Mouse (Mus musculus): ENCODE data around the gene Snrpc. TPM values are rescaled to one million over a fixed set of nuclear protein-coding genes. Genes with fewer than 3 reads are reported as not detected.

Snrpc gene
- total and polyA plus RNA-seq, 2 experiments from 2014 or later: 146 to 235 TPM

DNA sequence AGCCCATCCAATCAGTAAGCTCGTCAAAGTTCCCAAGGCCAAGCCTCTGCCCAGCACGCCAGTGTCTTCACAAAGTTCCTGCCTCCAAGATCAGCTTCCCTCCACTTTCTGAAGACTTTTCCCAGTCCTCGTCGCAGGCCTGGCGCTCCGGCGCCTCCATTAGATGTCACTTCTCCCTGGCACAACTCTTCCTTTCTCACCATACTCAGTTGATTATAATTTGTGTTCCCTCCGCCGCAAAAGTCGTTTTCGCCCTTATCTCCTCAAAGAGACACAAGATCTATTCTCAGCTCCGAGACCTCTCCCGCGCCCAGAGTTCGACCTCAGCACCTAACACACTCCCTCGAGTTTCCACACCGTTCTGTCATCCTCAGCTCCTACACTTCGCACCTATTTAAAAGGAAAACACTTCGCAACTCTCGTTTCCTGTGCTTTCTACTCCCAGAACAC, 18.4 kb upstream of the Snrpc start:
- no peaks in the 10 kb centered on the region for H3K9me3 ChIP-seq (ENCODE audit: low read length)
- ATAC-seq: no peak

DNA sequence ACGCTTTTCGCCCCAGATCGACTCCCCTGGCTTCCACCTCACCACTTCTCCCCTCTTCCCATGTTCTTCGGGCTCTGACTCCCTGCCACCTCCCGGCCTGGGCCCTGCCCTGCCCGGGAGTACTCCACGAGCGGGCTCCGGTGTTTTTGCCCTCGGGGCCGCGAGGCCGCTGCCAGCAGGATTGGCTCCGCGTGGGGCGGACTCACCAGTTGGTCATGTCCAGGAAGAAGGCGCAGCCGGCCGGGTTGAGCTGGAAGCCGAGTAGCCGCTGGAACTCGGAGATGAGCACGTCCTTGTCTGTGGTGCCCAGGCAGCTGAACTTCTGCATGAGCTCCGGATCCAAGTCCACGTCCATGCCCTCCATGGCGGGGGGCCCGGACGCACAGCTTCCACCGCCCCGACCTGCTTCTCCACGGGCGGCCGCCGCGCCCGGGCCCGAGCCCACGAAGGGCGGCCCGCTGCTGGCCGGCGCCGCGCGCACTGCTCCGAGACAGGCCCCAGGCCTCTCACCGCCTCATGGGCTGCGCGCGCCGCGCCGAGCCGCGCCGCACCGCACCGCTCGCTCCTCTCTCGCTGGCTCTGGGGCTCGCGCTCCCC, 17.9 kb upstream of the Snrpc start:
- H3K27me3 ChIP-seq (ENCODE audit: insufficient read depth, low read length): no peaks in the 10 kb centered on the region

More for the DNA sequence above, 18.4 kb upstream of the Snrpc start:
- Histone ChIP-seq H3K36me3 (ENCODE audit: insufficient read depth, low read length) (no peaks in the 10 kb centered on the region), H3K9ac (replicated peaks; ENCODE audit: low read length) (peak overlapping the region; percentile 89), H3K4me2 (ENCODE audit: low read depth, low read length) (peak overlapping the region; percentile 93), H3K4me3 (ENCODE audit: low read length) (peak overlapping the region; percentile 96), H3K27ac (peak overlapping the region; percentile 76), H3K27me3 (ENCODE audit: insufficient read depth, low read length) (no peaks in the 10 kb centered on the region), H3K4me1 (ENCODE audit: insufficient read depth, low read length) (peaks cover 15% of the 10 kb centered on the region)
- no peak for TF ChIP-seq CTCF (IDR thresholded peaks at IDR 0.05; ENCODE audit: low read depth)
- WGBS: under 1% methylated on average over 20 of the region's 20 CpGs
- DNase-seq (ENCODE audit: low spot score): peak; percentile 24

GRCm38 (mm10) chr17:27820568-27821406, 17.2 kb upstream of the Snrpc start, which contains the start of gene D17Wsu92e:
D17Wsu92e (minus strand) TSS chr17:27820648.
- ATAC-seq: peak; percentile 98

More for the DNA sequence above, 17.9 kb upstream of the Snrpc start:
- no peak for TF ChIP-seq CTCF (IDR thresholded peaks at IDR 0.05; ENCODE audit: low read depth)
- 1% methylated on average over 37 of the region's 62 CpGs for WGBS
- ATAC-seq (peak; percentile 89; the same call in 1 of the 2 replicates), DNase-seq (ENCODE audit: low spot score) (no peak)
- Histone ChIP-seq H3K4me3 (ENCODE audit: low read length) (peak overlapping the region; percentile 96), H3K4me2 (ENCODE audit: low read depth, low read length) (peak overlapping the region; percentile 93), H3K9ac (replicated peaks; ENCODE audit: low read length) (peak overlapping the region; percentile 89), H3K4me1 (ENCODE audit: insufficient read depth, low read length) (peaks cover 15% of the 10 kb centered on the region), H3K9me3 (ENCODE audit: low read length) (no peaks in the 10 kb centered on the region), H3K36me3 (ENCODE audit: insufficient read depth, low read length) (no peaks in the 10 kb centered on the region), H3K27ac (peak overlapping the region; percentile 76)

GRCm38 (mm10) chr17:27821407-27822338, 16.3 kb upstream of the Snrpc start:
- Histone ChIP-seq H3K4me1 (ENCODE audit: insufficient read depth, low read length) (peaks cover 15% of the 10 kb centered on the region), H3K27ac (peak overlapping the region; percentile 76; the same call in 1 of the 2 replicates), H3K36me3 (ENCODE audit: insufficient read depth, low read length) (no peaks in the 10 kb centered on the region), H3K4me2 (ENCODE audit: low read depth, low read length) (peak overlapping the region; percentile 93), H3K9ac (replicated peaks; ENCODE audit: low read length) (peak overlapping the region; percentile 89; the same call in 1 of the 2 replicates), H3K27me3 (ENCODE audit: insufficient read depth, low read length) (no peaks in the 10 kb centered on the region), H3K9me3 (ENCODE audit: low read length) (no peaks in the 10 kb centered on the region), H3K4me3 (ENCODE audit: low read length) (peak overlapping the region; percentile 96; the same call in 1 of the 2 replicates)
- 61% methylated on average over 9 of the region's 9 CpGs for WGBS
- peak; percentile 10 for DNase-seq (ENCODE audit: low spot score)
- no peak for ATAC-seq
- no peak for TF ChIP-seq CTCF (IDR thresholded peaks at IDR 0.05; ENCODE audit: low read depth)

More at GRCm38 (mm10) chr17:27820568-27821406, 17.2 kb upstream of the Snrpc start, which contains the start of gene D17Wsu92e:
- Histone ChIP-seq H3K9ac (replicated peaks; ENCODE audit: low read length) (peak within 1 kb of the TSS; percentile 89), H3K27ac (peak within 1 kb of the TSS; percentile 76), H3K4me1 (ENCODE audit: insufficient read depth, low read length) (peaks cover 15% of the 10 kb centered on the region), H3K4me2 (ENCODE audit: low read depth, low read length) (peak within 1 kb of the TSS; percentile 93), H3K36me3 (ENCODE audit: insufficient read depth, low read length) (no peaks in the 10 kb centered on the region), H3K4me3 (ENCODE audit: low read length) (peak within 1 kb of the TSS; percentile 96), H3K9me3 (ENCODE audit: low read length) (no peaks in the 10 kb centered on the region), H3K27me3 (ENCODE audit: insufficient read depth, low read length) (no peaks in the 10 kb centered on the region)
- DNase-seq (ENCODE audit: low spot score): peak; percentile 99
- no peak for TF ChIP-seq CTCF (IDR thresholded peaks at IDR 0.05; ENCODE audit: low read depth)
- 2% methylated on average over 43 of the region's 56 CpGs for WGBS

- H3K36me3 ChIP-seq (ENCODE audit: insufficient read depth, low read length): no peaks in the 10 kb centered on the region
- H3K4me2 ChIP-seq (ENCODE audit: low read depth, low read length): no peak overlapping the region
- H3K27ac ChIP-seq: no peak overlapping the region
- no peaks in the 10 kb centered on the region for H3K27me3 ChIP-seq (ENCODE audit: insufficient read depth, low read length)
- no peak for DNase-seq (ENCODE audit: low spot score)
- peaks cover 15% of the 10 kb centered on the region for H3K4me1 ChIP-seq (ENCODE audit: insufficient read depth, low read length)
- H3K9ac ChIP-seq (replicated peaks; ENCODE audit: low read length): no peak overlapping the region
- H3K4me3 ChIP-seq (ENCODE audit: low read length): no peak overlapping the region
- ATAC-seq: no peak
- H3K9me3 ChIP-seq (ENCODE audit: low read length): no peaks in the 10 kb centered on the region
- no peak for TF ChIP-seq CTCF (IDR thresholded peaks at IDR 0.05; ENCODE audit: low read depth)
- 78% methylated on average over 9 of the region's 9 CpGs for WGBS
Measured at GRCm38 (mm10) chr17:27823142-27823905, 14.6 kb upstream of the Snrpc start.
